Mouse (Mus musculus): ENCODE data around the gene Adprh. TPM values are rescaled to one million over a fixed set of nuclear protein-coding genes. Genes with fewer than 3 reads are reported as not detected.

Gene Adprh
- polyA plus RNA-seq, 1 experiment = 38.1 TPM

DNA sequence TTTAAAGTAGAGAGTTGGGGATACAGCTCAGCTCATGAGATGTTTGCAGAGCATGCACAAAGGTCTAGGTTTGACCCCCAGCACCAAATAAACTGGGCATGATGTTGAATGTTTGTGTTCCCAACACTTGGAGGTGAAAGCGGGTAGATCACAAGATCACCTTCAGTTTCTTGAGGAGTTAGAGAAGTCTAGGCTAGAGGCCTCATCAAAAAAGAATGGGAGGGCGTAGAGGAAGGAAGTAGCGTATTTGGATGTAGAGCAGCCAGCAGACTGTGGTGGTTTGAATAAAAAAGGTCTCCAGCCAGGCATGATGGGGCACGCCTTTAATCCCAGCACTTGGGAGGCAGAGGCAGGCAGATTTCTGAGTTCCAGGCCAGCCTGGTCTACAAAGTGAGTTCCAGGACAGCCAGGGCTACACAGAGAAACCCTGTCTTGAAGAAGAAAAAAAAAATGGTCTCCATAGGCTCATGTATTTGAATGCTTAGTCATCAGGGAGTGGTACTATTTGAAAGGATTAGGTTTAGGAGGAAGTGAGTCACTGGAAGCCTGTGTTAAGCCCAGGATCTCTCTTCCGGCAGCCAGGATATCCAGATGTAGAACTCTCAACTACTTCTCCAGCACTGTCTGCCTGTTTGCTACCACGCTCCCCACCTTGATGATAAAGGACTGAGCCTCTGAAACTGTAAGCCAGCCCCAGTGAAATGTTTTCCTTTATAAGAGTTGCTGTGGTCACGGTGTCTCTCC lies 8.6 kb downstream of the Adprh start:
- H3K4me3 ChIP-seq (ENCODE audit: insufficient read depth, low read length) = no peak overlapping the region
- peaks cover 36% of the 10 kb centered on the region for H3K4me1 ChIP-seq (ENCODE audit: control insufficient read depth, insufficient read depth, low read length)
- peak overlapping the region; percentile 38 for H3K27ac ChIP-seq (ENCODE audit: insufficient read depth, low read depth, low read length)
- TF ChIP-seq CTCF (IDR thresholded peaks at IDR 0.05; ENCODE audit: low read depth, low read length) = no peak
- TF ChIP-seq POLR2A (IDR thresholded peaks at IDR 0.05; ENCODE audit: borderline replicate concordance, low read depth, low read length) = no peak

GRCm38 (mm10) chr16:38442216-38442615 lies 10.3 kb downstream of the Adprh start:
- H3K27ac ChIP-seq (ENCODE audit: insufficient read depth, low read depth, low read length) = no peak overlapping the region
- TF ChIP-seq POLR2A (IDR thresholded peaks at IDR 0.05; ENCODE audit: borderline replicate concordance, low read depth, low read length) = no peak
- TF ChIP-seq CTCF (IDR thresholded peaks at IDR 0.05; ENCODE audit: low read depth, low read length) = no peak
- H3K4me3 ChIP-seq (ENCODE audit: insufficient read depth, low read length) = no peak overlapping the region
- peaks cover 36% of the 10 kb centered on the region for H3K4me1 ChIP-seq (ENCODE audit: control insufficient read depth, insufficient read depth, low read length)

- H3K4me3 ChIP-seq (ENCODE audit: insufficient read depth, low read length) = no peak overlapping the region
- no peak for TF ChIP-seq CTCF (IDR thresholded peaks at IDR 0.05; ENCODE audit: low read depth, low read length)
- TF ChIP-seq POLR2A (IDR thresholded peaks at IDR 0.05; ENCODE audit: borderline replicate concordance, low read depth, low read length) = no peak
- H3K4me1 ChIP-seq (ENCODE audit: control insufficient read depth, insufficient read depth, low read length) = peaks cover 36% of the 10 kb centered on the region
- H3K27ac ChIP-seq (ENCODE audit: insufficient read depth, low read depth, low read length) = no peak overlapping the region
Measured at GRCm38 (mm10) chr16:38441611-38442010, 10.9 kb downstream of the Adprh start.

DNA sequence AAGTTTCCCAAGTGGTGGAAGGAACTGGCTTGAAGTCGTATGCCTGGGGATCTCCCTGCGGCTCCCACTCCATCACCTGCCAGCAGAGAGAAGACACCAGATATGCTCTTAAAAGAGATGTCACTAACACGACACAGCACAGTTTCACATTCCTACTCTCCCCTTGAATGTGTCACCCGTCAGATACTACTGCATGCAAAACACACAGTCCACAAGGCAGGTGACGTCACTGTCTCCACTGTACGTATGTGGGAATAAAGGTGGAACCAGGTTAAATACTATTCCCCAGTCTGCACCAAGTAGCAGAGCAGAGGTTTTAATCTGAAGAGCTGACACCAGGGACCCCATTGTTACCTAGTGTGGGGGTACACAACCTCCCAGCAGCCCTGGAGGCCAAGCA lies 12.1 kb downstream of the Adprh start:
- TF ChIP-seq POLR2A (IDR thresholded peaks at IDR 0.05; ENCODE audit: borderline replicate concordance, low read depth, low read length) (no peak), CTCF (IDR thresholded peaks at IDR 0.05; ENCODE audit: low read depth, low read length) (no peak)
- peaks cover 38% of the 10 kb centered on the region for H3K4me1 ChIP-seq (ENCODE audit: control insufficient read depth, insufficient read depth, low read length)
- H3K4me3 ChIP-seq (ENCODE audit: insufficient read depth, low read length) = no peak overlapping the region
- H3K27ac ChIP-seq (ENCODE audit: insufficient read depth, low read depth, low read length) = no peak overlapping the region

DNA sequence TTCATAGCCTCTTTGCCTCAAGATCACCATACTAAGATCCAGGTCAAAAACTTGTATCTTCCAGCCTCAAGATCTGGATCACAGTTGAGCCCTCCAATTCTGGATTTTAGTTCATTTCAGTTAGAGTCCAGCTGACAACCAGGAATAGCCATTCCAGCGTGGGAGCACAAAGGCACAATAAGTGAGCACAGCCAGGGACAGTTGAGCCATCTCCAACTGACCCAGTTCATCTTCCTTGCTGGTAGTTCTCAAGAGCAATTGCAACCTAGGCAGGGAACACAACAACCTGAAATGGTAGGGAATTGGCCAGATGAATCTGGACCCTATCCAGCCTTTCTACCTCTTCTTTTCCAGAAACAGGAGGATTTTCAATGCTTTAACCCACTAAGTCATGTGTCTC lies 13.3 kb downstream of the Adprh start:
- TF ChIP-seq POLR2A (IDR thresholded peaks at IDR 0.05; ENCODE audit: borderline replicate concordance, low read depth, low read length) (no peak), CTCF (IDR thresholded peaks at IDR 0.05; ENCODE audit: low read depth, low read length) (no peak)
- Histone ChIP-seq H3K4me1 (ENCODE audit: control insufficient read depth, insufficient read depth, low read length) (peaks cover 34% of the 10 kb centered on the region), H3K27ac (ENCODE audit: insufficient read depth, low read depth, low read length) (no peak overlapping the region), H3K4me3 (ENCODE audit: insufficient read depth, low read length) (no peak overlapping the region)

- peaks cover 23% of the 10 kb centered on the region for H3K4me1 ChIP-seq (ENCODE audit: control insufficient read depth, insufficient read depth, low read length)
- no peak overlapping the region for H3K4me3 ChIP-seq (ENCODE audit: insufficient read depth, low read length)
- no peak overlapping the region for H3K27ac ChIP-seq (ENCODE audit: insufficient read depth, low read depth, low read length)
- TF ChIP-seq POLR2A (IDR thresholded peaks at IDR 0.05; ENCODE audit: borderline replicate concordance, low read depth, low read length) = no peak
Measured at GRCm38 (mm10) chr16:38434295-38434795, 18.2 kb downstream of the Adprh start.

GRCm38 (mm10) chr16:38433514-38433913 lies 19.0 kb downstream of the Adprh start:
- TF ChIP-seq CTCF (IDR thresholded peaks at IDR 0.05; ENCODE audit: low read depth, low read length) (no peak), POLR2A (IDR thresholded peaks at IDR 0.05; ENCODE audit: borderline replicate concordance, low read depth, low read length) (no peak)
- Histone ChIP-seq H3K4me1 (ENCODE audit: control insufficient read depth, insufficient read depth, low read length) (peaks cover 23% of the 10 kb centered on the region), H3K27ac (ENCODE audit: insufficient read depth, low read depth, low read length) (no peak overlapping the region), H3K4me3 (ENCODE audit: insufficient read depth, low read length) (no peak overlapping the region)

DNA sequence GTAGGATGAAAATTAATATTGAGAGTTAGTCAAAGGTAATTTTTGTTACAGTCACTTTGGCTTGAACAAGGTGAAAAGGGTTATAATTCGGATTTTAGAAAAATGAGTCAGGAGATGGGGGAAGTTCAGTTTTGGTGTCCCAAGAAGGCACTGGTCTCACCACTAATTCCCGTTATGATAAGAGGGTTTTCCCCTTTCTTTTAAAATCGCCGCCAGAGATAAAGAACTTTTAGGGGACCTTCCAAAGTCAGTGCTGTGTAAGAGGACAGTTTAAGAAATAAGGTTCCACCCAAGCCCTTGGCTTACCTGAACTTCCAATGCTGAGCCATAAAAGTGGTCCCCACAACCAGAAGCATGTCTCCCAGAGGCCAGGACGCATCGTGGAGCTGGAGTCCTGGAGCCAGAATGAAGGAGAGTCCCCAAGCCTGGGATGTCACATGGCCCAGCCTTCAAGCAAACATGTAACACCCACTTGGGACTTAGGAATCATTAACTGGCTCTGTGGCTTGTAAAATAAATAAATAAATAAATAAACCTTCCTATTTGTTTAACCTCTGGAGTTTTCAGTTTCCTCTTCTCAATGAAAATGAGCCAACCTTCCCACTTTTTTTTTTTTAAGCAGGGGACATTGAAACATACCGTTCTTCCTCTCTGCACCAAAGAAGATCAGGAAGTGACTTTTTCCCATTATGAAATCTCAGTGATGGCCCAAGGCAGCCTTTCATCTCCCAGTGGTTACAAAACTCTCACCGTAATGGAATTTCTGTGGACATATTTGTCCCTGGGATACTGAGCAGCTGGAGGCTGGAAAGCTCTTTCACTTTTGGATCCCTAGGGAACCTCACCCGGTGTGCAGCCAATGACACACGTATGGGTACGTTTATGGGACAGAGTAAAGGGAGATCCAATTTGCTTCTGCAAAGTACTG lies 19.7 kb downstream of the Adprh start, which contains the start of gene Pla1a:
Gene Pla1a (minus strand): TSS at position 648 of the 928 bp plus-strand sequence.
- Histone ChIP-seq H3K27ac (ENCODE audit: insufficient read depth, low read depth, low read length) (no peak within 1 kb of the TSS), H3K4me1 (ENCODE audit: control insufficient read depth, insufficient read depth, low read length) (peaks cover 23% of the 10 kb centered on the region), H3K4me3 (ENCODE audit: insufficient read depth, low read length) (no peak within 1 kb of the TSS)
- no peak for TF ChIP-seq CTCF (IDR thresholded peaks at IDR 0.05; ENCODE audit: low read depth, low read length)
- TF ChIP-seq POLR2A (IDR thresholded peaks at IDR 0.05; ENCODE audit: borderline replicate concordance, low read depth, low read length) = no peak

DNA sequence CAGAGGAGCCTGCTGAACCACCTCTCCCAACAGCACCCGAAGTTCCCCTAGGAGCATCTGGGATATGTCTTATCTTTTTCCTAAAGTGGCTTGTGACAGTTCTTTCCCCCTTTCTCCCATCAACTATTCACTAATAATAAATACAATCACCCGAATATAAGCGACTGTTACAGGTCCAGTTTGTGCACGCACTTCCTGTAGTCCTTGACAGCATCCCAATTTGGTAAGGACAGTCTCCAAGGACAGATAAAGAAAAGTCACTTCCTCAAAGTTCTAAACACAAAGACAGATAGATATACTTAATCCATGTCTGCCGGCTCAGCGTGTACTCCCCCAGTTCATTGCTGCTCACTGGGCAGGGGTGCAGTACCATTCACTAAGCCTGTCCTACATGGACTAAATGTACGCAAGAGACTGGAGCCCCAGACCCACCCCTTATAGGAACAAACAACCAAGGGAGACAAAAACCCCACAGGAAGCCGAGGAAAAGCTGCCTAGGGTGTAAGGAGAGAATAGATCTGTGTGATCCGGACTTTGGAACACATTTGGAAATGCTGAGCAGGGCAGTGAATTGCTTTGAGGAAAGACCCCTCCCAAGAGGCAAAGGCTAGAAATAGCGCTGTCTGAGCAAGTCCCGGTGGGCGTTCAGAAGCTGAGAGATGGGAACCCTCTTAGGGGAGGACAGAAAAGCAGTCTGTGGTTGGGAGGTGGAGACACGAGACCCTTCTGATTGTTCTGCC lies 20.9 kb downstream of the Adprh start:
- H3K4me1 ChIP-seq (ENCODE audit: control insufficient read depth, insufficient read depth, low read length) = peaks cover 23% of the 10 kb centered on the region
- no peak overlapping the region for H3K27ac ChIP-seq (ENCODE audit: insufficient read depth, low read depth, low read length)
- TF ChIP-seq POLR2A (IDR thresholded peaks at IDR 0.05; ENCODE audit: borderline replicate concordance, low read depth, low read length) (no peak), CTCF (IDR thresholded peaks at IDR 0.05; ENCODE audit: low read depth, low read length) (no peak)
- no peak overlapping the region for H3K4me3 ChIP-seq (ENCODE audit: insufficient read depth, low read length)
